Mouse (Mus musculus) brain, adult 2 months (tissue): ENCODE results near the gene Olfr1224-ps1.
"Not testable (repeated sequence)": the region's sequence is repeated elsewhere in the genome, so short reads cannot be mapped to it uniquely, and the experiment has no call there.

Experiments used
- DNase-seq: peaks from one replicate; pipeline ENCODE4 v3.0.0; 2011; ENCODE audit warnings: low read depth, low spot score

The Olfr1224-ps1 gene

DNA sequence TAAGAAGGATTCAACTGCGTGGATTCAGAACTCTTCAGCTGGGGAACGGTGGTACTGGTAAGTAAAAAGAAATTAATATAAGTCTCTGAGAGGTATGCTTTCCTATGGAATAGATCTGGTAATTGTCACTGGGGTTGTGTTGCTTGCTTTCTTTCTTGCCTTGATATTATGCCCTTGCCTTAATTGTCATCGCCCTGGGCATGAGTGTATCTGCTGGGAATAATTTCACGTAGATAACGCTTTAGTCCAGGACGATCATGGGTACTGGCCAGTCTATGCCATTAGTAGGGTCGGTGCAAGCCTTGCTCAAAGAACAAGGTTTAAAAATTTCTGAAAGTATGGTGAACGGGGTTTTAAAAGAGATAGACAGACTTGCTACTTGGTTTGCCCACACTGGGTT lies at the start of gene Olfr1224-ps1:
Olfr1224-ps1 (minus strand) TSS at position 101 of the 400 bp plus-strand sequence.
- not testable (repeated sequence) for DNase-seq

DNA sequence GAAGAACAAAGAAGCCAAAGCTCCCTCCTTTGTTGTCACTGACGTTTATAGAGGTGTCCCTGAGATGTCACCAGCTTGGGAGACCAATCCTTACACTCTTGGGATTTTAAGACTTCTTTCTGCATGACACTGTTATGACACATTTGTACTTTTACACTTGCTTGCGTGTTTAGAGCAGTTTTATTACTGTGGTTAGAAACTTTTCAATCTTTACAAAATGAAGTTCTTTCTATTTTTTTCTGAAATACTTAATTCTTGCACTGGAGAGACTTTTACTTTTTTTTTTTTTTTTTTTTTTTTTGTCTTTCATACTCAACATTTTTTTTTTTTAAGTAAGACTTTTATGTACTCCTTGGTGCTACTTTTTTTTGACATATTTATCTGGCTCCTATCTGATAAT lies 36.1 kb upstream of the Olfr1224-ps1 start, which contains the start of gene Olfr1226:
Olfr1226 (minus strand) TSS at position 101 of the 400 bp plus-strand sequence.
- DNase-seq = no peak

DNA sequence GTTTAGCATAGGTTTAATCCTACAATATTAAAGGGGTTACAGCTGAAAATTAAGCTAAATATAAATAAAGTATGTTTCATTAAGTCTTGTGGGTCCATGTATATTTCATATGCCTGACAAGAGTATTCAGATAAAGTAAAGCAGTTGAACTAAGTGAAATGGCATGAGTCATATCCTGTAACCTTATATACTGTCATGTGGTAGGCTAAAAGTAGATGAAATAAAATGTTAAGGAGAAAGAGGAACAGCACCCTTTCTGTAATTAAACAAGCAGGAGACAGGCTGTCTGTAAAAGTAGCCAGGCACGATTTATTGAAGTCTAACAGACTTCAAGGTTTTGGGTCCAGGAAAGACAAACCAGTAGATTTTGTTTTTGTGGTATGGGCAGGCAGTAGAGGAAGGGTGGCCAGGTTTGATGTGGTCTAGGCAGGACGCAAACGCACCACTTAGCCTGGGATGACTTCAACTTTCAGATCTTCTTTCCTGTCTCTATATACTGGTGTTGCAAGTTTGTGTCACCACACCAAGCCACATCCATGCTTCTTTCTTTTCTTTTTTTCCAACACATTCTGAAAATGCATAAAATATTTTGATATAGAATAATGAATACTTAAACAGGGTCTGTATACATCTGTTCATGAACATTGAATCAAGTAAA lies 32.6 kb upstream of the Olfr1224-ps1 start:
- DNase-seq = no peak

DNA sequence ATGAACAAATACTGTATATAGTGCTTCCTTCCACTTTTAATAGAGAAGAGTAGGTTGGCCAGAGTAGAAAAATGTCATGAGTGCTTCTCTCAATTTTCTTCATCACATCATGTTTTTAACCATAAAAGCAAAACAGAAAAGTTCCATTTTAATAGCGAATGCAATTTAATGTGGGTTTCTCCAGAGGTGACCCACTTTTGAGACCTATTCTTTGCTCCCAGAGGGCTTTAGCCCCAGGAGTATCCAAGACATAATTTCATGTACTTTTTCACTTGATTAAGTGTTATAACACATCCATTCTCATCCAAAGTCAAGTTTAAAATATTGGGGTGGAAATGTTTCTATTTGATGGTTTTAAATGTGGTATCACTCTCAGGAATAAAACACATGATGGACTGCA lies 10.7 kb upstream of the Olfr1224-ps1 start, which contains the start of gene Olfr1225:
Olfr1225 (minus strand) TSS at position 101 of the 400 bp plus-strand sequence.
- no peak for DNase-seq

DNA sequence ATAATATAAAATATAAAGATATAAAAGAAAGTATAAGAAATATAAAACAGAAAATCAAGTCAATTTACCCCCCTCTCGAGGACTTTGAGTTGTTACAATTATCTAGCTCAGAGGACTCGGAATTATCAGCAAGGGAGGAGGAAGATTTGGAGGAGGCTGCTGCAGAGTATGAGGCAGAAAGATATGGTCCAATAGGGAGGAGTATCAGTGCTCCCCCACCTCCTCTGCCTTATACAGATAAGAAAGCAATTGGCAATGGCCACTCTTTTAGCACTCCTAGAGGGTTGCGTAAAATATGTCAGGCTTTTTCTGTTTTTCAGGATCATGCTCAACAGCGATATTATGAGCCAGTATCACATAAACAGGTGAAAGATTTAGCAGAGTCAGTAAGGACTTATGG lies 820 bp upstream of the Olfr1224-ps1 start:
- not testable (repeated sequence) for DNase-seq

DNA sequence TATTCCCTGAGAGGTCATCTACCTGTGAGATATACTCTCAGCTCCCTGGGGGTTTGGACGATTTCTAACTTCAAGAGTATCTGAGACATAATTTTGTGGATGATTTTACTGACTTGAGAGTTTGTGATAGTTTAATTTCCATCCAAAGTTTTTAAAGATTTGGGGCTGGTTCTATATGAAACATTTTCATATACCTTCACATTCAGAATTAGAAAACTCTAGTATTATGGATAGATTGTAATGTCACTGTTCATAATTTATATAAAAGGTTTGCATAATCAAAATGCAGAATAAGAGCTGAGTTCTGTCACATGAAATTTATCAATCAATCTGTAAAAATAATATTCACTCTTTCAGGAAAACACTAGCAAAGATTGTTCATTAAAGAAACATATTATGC lies 12.4 kb downstream of the Olfr1224-ps1 start, which contains the start of gene Olfr1223:
Olfr1223 (minus strand) TSS at position 101 of the 400 bp plus-strand sequence.
- no peak for DNase-seq

DNA sequence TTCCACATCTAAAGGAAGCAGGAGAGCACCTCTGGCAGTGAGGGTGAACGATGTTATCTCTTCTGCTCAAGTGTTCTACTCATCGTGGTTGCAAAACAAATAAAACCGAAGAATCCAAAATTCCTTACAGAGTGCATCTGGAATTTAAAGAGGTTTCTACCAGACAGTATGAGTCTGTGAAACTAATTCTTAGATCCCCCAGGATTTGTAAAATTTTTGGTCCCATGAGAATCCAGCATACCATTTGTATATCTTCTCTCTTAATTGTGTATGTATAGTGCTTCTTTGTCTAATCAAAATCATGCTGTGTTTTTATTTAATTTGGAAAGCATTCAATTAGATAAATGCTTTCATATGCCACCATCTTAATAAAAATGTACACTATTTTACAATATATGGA lies 30.9 kb downstream of the Olfr1224-ps1 start, which contains the start of gene Olfr1222:
Olfr1222 (minus strand) TSS at position 101 of the 400 bp plus-strand sequence.
- no peak for DNase-seq

DNA sequence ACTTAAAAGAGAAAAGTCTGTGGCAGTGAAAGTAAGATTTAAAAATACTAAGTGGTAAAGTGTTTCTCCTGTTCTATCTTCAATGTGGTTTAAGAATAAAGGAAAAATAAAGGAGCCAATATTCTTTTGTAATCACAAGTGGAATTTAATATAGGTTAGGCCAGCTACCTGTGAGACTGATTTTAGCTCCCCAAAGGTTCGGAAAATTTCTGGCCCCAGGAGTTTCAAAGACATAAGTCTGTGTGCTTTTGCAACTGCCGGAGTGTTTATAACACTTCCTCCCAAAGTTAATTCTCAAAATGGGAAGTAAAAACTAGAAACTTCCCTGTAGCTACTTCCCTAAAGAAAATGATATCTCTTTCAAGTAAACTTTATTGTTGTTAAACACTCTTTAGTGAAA lies 46.7 kb downstream of the Olfr1224-ps1 start, which contains the start of gene Olfr1221:
Olfr1221 (minus strand) TSS at position 101 of the 400 bp plus-strand sequence.
- no peak for DNase-seq

DNA sequence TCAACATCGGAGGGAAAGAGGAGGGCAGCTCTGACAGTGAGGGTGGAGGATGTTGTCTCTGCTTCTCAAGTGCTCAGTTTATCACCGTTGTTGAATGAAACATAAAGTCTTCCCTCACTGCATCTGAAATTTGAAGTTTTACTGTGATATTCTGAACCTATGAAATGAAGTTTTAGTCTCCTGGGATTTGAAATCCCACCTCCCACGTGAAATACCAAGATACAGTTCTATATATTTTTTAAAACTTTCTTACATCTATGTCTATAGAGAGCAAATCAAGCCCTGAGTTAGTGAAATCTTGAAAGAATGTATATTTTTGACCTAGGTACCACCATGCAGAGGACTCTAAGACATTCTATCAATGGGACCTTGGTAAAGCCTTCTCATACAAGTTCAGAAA lies 57.2 kb downstream of the Olfr1224-ps1 start, which contains the start of gene Olfr1220:
Olfr1220 (minus strand) TSS at position 101 of the 400 bp plus-strand sequence.
- DNase-seq = no peak

DNA sequence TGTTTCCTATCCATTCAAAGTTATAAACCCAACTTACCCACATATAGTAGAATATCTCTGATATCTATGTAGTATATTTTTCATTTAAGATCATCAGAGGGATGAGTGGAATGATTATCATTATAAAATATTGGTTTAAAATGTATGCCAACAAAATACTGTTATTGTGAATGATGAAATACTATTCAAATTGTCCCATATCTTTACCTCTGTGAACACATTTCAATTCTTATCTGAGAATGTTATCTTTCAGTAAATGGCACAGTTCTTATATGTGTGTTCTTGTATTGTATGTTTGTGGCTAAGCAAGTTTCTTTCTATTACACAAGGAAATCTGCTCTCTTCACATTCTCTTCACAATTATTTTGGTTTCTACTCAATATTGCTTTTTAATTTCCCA lies 58.2 kb downstream of the Olfr1224-ps1 start:
- DNase-seq = no peak
